Mouse (Mus musculus) embryo, embryonic 11 days (tissue): ENCODE measurements around the gene Bcat1.
A peak's percentile ranks its signal among the peaks of the same experiment; 100 is the strongest.

Source experiments
- DNase-seq: peaks from one replicate; pipeline ENCODE4 v3.0.0-alpha.2; 2015

Bcat1 gene

GRCm38 (mm10) chr6:145091998-145092397, 16.0 kb upstream of the Bcat1 start:
- no peak for DNase-seq

- DNase-seq = no peak
Observed at GRCm38 (mm10) chr6:145090928-145091327, 14.9 kb upstream of the Bcat1 start.

DNA sequence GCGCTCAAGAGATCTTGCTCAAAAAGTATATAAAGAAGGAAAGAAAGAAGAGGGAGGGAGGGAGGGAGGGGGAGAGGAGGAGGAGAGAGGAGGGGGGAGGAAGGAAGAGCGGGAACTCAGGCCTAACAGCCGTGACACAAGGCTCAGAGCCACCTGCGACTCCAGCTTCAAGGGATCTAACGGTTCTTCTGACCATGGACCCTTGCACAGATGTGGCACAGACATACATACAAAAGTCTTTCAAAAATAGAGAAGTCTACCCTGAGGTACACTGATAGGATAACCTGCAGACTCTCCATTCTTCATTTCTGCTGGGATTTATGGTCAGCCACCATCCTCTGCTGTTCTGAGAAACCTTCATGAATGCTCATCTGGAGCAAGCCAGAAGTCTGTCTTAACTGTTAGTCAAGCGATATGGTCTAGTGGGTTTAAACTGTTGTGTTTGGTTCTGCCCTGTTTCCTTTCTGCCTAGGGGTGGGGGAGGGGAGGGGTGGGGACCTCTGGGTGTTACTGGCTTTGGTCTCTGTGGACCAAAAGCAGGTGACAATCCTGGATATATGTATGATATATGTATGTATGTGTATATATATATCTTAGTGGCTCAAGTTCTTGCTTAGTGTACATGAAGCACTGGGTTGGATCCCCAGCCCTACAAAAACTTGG, 14.3 kb upstream of the Bcat1 start:
- no peak for DNase-seq

DNA sequence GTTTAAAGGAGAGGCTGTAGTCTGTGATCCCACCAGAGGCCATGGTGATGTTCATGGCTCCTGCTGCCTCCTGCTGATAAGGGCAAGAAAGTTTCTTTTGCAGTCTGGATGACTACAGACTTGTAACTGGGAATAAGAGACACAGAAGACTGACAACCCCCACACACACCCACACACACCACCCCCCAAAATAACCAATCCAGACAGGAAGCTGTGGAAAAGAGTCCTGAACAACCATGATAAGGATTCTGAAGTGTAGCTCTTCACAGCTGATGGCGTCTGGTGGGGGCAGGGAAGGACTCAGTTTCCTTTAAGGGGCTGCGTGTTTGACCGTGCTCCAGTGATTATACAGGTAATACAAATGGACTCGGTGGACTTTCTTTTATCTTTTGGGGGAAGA, 13.4 kb upstream of the Bcat1 start:
- DNase-seq = no peak

DNA sequence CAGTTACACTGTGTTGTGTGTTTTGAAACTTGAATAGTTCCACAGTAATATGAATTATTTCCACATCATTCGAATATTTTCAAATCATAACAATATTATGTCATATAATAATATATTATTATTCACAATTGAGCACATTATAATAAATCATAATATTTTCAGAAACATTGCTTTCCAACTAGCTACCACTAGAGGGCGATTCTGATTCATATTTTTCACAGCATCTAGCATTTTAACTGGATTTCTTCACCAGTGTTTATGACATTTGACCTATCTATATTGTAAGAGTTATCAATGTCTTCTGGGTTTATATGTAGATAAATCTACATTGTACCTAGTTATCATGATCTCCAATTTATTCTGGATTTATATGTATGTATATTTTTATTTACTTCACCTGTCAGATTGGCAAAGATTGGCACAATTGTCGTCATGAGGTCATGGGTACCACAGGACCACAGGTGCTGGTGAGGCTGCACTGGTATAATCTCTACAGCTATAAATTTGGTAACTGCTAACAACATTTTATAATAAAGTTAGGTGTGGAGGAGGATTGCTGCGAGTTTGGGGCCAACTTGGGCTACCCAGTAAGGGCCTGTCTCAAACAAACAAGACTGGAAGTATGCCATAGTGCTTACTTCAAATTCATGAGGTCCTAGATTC, 12.6 kb upstream of the Bcat1 start:
- DNase-seq = peak; percentile 42

- DNase-seq = no peak
Observed at GRCm38 (mm10) chr6:145084343-145085117, 8.5 kb upstream of the Bcat1 start.

DNA sequence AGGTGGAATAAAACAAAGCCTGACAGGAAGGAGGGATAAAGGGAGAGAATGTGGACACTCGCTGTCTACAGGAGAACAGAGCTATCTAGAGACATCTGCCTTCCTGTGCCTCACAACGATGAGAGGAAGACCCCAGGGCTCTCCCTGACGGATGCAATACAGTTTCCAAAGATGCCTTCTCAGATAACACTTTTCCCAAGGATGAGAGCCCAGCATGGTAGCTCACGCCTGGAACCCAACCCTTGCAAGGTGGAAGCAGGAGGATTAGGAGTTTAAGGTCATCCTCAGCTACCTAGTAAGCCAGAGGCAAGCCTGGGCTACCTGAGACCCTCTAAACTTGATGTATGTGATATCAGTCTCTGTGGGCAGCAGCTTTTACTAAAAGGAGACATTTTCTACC, 5.7 kb upstream of the Bcat1 start:
- DNase-seq = no peak

DNA sequence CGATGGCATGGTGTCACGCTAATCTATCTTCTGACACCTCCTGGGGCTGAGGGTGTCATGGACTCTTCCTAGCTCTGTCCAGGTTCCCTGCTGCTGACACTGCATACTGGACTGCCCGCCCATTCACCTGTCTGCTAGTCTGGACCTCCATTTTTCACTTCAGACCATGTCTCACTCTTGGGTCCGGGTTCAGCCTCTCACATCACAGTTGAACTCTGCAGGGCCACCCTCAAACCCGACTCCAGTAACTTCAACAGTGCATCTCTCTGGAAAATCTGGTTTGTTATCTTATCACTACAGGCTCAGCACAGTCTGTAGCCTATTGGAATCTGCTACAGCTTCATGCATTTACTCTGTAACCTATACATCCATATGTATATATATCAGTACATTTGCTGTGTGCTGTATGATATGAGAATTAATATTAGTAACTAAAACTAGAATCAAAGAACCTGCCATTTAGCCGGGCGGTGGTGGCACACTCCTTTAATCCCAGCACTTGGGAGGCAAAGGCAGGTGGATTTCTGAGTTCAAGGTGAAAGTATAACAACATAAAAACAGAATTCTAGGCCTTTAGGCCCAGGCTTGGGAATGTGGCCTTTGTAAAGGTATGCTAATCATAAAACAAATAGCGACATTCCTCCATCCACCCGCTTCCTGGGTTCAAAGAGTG, 3.2 kb upstream of the Bcat1 start:
- no peak for DNase-seq

- DNase-seq = peak; percentile 37
Observed at GRCm38 (mm10) chr6:145076286-145076685, 302 bp upstream of the Bcat1 start.

DNA sequence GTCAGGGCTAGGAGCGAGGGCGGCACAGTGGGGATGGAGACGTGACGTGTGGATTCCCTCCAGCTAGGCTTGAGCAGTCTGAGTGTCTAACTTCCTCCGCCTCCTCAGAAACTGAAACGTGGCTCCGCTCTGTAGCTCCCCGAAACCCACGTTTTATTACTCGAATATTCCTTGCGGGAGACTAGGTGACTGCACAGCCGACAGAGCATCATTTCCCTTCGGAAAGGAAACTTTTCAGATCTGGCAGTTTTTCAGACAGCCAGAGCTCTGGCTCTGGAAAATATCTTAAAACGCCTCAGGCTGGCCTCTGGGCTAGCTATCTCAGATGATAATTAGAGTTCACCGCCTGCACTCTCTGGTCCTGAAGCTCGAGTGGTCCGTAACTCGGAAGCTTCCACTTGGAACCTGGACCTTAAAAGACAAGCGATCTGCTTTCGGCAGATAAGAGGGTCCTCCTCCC, 866 bp downstream of the Bcat1 start:
- DNase-seq = peak; percentile 61

DNA sequence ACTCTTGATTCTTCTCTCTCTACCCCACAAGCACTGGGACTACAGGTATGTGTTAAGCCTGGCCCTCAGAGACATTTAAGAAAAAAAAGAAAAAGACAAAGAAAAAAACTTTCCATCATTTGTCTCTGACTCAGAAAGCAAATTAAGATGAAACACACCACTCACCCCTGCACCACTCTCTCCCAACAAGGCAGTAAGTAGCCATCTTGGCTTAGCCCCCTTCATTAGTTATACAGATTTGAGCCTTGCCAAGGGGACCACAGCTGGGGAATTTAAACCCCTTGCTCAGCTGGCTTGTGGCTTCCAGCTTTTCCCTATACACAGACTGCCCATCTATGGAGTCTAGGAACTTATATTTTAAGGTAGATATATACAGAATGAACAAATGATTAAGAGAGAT, 1.5 kb downstream of the Bcat1 start:
- DNase-seq = peak; percentile 34

DNA sequence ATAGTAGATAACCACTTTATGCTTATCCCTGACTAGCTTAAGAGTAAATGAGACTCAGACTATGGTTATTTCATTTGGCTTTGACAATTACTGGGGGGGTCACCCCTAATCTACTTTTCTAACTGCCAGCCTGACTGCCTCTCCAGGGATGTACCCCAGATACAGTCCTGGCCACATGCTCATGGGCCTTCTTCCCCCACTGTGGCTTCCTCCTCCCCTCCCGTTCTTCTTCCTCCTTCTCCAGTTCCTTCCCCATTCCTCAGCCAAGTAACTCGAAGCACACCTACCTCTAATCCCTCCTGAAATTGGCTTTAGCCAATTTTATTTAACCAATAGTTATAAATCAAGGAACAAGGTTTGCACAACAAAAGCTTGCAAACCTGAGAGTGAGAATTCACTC, 6.1 kb downstream of the Bcat1 start:
- DNase-seq = no peak

DNA sequence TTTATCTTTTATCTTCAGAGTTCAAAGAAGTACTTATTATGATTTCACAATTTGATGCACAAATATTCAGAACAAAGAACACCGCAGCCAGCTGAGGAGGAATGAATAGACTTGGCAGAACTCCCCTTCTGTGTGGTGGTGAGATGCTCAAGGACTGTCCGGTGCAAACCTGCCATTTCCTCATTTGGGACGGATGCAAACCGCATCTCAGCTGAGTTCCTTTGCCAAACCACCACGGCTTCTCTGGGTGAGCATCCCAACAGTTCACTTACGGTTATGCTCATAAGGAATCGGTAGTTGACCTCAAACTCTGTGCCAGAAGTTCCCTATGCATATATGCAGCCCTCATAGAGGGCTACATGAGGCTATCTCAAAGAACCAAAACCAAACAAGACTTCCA, 6.6 kb downstream of the Bcat1 start:
- no peak for DNase-seq

DNA sequence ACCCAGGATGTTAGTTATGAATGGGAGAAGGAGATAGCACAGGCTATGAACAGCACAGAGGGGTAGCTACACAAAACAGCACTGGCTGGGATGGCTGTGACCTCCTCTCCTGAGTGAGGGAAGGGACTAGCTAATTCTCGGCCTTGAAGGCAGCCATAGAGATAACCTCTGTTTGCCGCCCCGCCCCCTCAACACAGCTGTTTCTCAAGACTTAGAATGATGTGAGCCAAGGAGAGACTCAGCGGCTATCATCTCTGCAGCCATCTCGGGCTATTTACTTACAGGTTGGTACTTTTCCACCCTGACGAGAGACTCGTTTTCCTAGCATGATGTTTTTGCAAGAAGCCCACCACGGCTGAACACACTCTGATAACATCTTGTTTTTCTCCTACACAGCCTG, 8.3 kb downstream of the Bcat1 start:
- no peak for DNase-seq

GRCm38 (mm10) chr6:145066416-145066815, 9.6 kb downstream of the Bcat1 start:
- no peak for DNase-seq

GRCm38 (mm10) chr6:145065301-145065845, 10.6 kb downstream of the Bcat1 start:
- DNase-seq = no peak

DNA sequence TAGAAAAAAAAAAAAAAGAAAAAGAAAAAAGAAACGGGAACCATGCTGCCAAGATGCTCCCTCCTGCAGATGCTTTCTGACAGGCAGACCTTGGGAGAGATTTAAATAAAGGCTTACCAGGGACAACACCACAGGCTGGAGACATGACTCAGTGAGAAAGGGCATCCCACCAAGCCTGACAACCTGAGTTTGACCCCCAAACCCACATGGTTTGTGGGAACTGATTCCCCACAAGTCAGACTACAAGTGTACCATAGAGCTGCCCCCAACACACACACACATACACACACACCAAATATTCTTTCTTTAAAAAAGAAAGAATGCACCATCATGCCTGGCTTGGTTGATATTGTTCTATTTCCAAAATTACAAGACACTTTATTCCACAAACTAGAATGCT, 11.9 kb downstream of the Bcat1 start:
- DNase-seq = no peak

DNA sequence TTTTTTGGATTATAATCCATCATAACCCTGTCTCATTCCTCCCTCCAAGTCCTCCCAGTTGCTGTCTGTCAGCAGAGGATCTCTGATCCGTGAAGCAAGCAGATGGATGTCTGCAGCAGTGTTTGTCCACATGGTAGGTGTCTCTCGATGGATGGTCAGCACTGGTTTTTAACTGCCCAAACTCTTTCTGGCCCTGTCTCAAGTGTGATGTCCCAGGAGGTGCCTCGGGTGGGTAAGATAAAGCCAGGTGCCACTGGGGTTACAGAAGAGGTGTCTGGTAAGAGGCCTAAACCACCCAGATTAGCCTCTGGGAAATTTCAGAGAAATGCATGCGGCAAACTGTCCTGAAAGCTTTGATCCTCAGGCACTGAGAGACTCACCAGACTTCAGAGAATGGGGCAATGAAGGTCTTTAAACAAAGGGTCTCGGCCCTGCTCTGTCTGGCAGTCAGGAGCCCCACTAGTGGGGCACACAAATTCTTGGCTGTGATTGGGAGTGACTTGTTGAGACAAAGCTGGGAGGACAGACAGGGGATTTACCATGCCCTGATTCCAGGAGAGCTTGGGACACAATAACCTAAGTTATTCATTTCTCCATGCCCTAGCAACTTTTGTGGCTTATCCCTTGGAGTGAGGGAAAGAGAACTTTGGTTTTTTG, 12.6 kb downstream of the Bcat1 start:
- DNase-seq = no peak

- DNase-seq = no peak
Observed at GRCm38 (mm10) chr6:145062763-145063162, 13.2 kb downstream of the Bcat1 start.

GRCm38 (mm10) chr6:145061361-145061760, 14.6 kb downstream of the Bcat1 start:
- no peak for DNase-seq

- no peak for DNase-seq
Observed at GRCm38 (mm10) chr6:145056102-145056501, 19.9 kb downstream of the Bcat1 start.

- DNase-seq = no peak
Observed at GRCm38 (mm10) chr6:145055277-145055858, 20.6 kb downstream of the Bcat1 start.
